Mouse (Mus musculus) gastrocnemius, adult 18-20 months (tissue): ENCODE data around the gene Rnf31. TPM values are rescaled to one million over a fixed set of nuclear protein-coding genes. Genes with fewer than 3 reads are reported as not detected.

Experiments
- DNase-seq: peaks from one replicate; pipeline ENCODE4 v3.0.0; 2021; ENCODE audit warnings: low spot score
- total RNA-seq, 2 experiments: library from RNA; stranded (reverse); gene quantifications; 2 replicates each; pipeline ENCODE4 v1.2.3; 2021

Gene Rnf31
- total RNA-seq, 2 experiments from 2014 or later = 19.0 to 19.8 TPM

DNA sequence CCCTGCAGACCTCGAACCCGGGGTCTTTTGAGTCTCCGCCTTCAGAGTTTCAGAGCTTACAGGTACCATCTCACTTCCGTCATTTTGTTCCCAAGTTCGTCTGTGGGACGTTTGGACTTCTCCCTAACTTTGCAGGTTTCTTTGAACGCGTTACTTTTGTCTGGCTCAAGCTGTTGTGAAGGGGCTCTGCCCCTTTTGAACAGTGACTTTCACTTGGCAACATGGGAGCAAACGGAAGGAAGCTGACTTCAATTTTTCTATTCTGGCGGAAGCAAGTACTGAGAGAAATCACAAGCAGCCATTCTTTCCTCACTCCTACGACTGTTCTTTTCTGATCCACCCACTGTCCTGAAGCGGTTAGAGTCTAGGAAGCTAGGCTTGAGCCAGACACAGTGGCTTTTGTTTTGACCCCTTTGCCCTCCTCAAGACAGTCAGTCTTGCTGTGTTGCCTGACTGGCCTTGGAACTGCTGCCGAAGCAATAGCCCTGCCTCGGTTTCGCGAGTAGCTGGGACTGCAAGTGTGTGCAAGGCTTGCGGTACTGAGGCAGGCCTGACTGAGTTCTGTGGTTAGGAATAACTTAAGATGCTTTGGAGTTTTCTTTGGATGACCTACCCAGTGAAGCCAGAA is 52.9 kb downstream of the Rnf31 start:
- DNase-seq = no peak

DNA sequence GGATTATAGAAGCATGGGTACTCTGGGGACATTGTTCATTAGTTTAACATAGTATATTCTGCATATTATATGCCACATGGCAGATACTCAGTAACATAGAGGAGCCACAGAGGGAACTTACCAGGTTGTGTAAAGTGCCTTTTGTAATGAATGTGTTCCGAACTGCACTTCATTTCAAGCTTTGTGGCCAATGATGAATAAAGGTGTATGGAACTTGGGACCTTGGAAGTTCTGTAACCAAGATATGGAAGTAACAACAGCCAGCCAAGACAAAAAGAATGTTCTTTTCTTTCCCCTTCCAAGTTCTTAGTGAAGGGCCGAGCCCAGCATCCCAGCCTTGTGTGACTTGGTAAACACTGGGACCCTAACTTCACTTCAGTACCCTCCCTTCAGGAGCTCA is 58.4 kb downstream of the Rnf31 start, which contains the start of gene Tssk4:
TSS of gene Tssk4 (plus strand) at position 301 of the 400 bp plus-strand sequence.
- no peak for DNase-seq

DNA sequence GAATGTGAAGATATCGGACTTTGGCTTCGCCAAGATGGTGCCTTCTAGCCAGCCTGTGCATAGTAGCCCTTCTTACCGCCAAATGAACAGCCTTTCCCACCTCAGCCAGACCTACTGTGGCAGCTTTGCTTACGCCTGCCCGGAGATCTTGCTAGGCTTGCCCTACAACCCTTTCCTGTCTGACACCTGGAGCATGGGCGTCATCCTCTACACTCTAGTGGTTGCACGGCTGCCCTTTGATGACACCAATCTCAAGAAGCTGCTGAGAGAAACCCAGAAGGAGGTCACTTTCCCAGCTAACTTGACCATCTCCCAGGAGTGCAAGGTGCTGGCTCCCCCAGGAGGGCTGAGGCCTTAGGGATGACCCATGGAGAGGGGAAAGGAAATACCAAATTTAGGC is 60.0 kb downstream of the Rnf31 start:
- no peak for DNase-seq

Other genes with a start within 250 kb of the Rnf31 start
- gene Dhrs4, start 113.0 kb upstream of the Rnf31 start, total RNA-seq = 10 to 100 TPM; 37.1 to 46.0 TPM
- gene Carmil3, start 101.1 kb upstream of the Rnf31 start, total RNA-seq = under 1 TPM; 0.26 to 0.41 TPM
- not detected for gene Cpne6, start 81.3 kb upstream of the Rnf31 start, total RNA-seq
- not detected for gene Nrl, start 66.7 kb upstream of the Rnf31 start, total RNA-seq
- 1 to 10 TPM; 2.8 to 3.1 TPM for gene Pck2, start 51.4 kb upstream of the Rnf31 start, total RNA-seq
- gene Dcaf11, start 31.7 kb upstream of the Rnf31 start, total RNA-seq = 100 to 1,000 TPM; 134 to 136 TPM
- gene A730061H03Rik, start 31.3 kb upstream of the Rnf31 start, total RNA-seq = not detected
- 100 to 1,000 TPM; 273 to 289 TPM for gene Fitm1, start 16.1 kb upstream of the Rnf31 start, total RNA-seq
- gene Psme1, start 13.6 kb upstream of the Rnf31 start, total RNA-seq = 10 to 100 TPM; 65.1 to 72.7 TPM
- 10 to 100 TPM; 38.2 to 40.5 TPM for gene Emc9, start 6.4 kb upstream of the Rnf31 start, total RNA-seq
- 10 to 100 TPM; 50.1 to 56.1 TPM for gene Psme2, start 595 bp upstream of the Rnf31 start, total RNA-seq
- gene Irf9, start 11.9 kb downstream of the Rnf31 start, total RNA-seq = 1 to 10 TPM; 2.9 to 4.8 TPM
- gene Rec8, start 26.3 kb downstream of the Rnf31 start, total RNA-seq = not detected
- 10 to 100 TPM; 72.0 to 73.8 TPM for gene Ipo4, start 44.2 kb downstream of the Rnf31 start, total RNA-seq
- 1 to 10 TPM; 1.4 to 1.6 TPM for gene Gm49378, start 46.2 kb downstream of the Rnf31 start, total RNA-seq
- gene Tm9sf1, start 52.1 kb downstream of the Rnf31 start, total RNA-seq = 10 to 100 TPM; 15.7 to 16.4 TPM
- gene Tssk4, start 58.5 kb downstream of the Rnf31 start, total RNA-seq = under 1 TPM in 1 of 2 experiments, not detected in 1; 0.24 TPM
- 10 to 100 TPM; 20.9 to 22.2 TPM for gene Mdp1, start 68.8 kb downstream of the Rnf31 start, total RNA-seq
- gene Gmpr2, start 80.2 kb downstream of the Rnf31 start, total RNA-seq = 1 to 10 TPM; 2.1 to 2.4 TPM
- gene Nedd8, start 80.4 kb downstream of the Rnf31 start, total RNA-seq = 100 to 1,000 TPM; 188 to 201 TPM
- gene Tinf2, start 90.1 kb downstream of the Rnf31 start, total RNA-seq = 10 to 100 TPM; 12.1 to 15.7 TPM
- gene Tgm1, start 122.2 kb downstream of the Rnf31 start, total RNA-seq = under 1 TPM in 1 of 2 experiments, not detected in 1; 0.17 TPM
- 10 to 100 TPM; 10.4 to 11.5 TPM for gene Rabggta, start 130.6 kb downstream of the Rnf31 start, total RNA-seq
- 10 to 100 TPM; 29.5 to 32.1 TPM for gene Dhrs1, start 154.0 kb downstream of the Rnf31 start, total RNA-seq
- gene Nop9, start 154.0 kb downstream of the Rnf31 start, total RNA-seq = 1 to 10 TPM; 9.0 to 9.4 TPM
- not detected for gene Cideb, start 166.8 kb downstream of the Rnf31 start, total RNA-seq
- not detected for gene Ltb4r2, start 169.7 kb downstream of the Rnf31 start, total RNA-seq
- gene Ltb4r1, start 174.3 kb downstream of the Rnf31 start, total RNA-seq = under 1 TPM; 0.16 to 0.17 TPM
- gene Adcy4, start 192.4 kb downstream of the Rnf31 start, total RNA-seq = 1 to 10 TPM; 3.8 to 9.1 TPM
- gene Ripk3, start 197.2 kb downstream of the Rnf31 start, total RNA-seq = 1 to 10 TPM; 1.6 to 2.5 TPM
- gene Nfatc4, start 231.4 kb downstream of the Rnf31 start, total RNA-seq = 1 to 10 TPM; 1.5 to 3.3 TPM